Mouse (Mus musculus) liver (tissue): ENCODE results near the gene Sncg.
A peak's percentile ranks its signal among the peaks of the same experiment; 100 is the strongest.
"Not testable (repeated sequence)": the region's sequence is repeated elsewhere in the genome, so short reads cannot be mapped to it uniquely, and the experiment has no call there.

Experiments
- DNase-seq: peaks from one replicate; pipeline ENCODE4 v3.0.0-alpha.2; 2020; ENCODE audit warnings: mixed read lengths

Gene Sncg

DNA sequence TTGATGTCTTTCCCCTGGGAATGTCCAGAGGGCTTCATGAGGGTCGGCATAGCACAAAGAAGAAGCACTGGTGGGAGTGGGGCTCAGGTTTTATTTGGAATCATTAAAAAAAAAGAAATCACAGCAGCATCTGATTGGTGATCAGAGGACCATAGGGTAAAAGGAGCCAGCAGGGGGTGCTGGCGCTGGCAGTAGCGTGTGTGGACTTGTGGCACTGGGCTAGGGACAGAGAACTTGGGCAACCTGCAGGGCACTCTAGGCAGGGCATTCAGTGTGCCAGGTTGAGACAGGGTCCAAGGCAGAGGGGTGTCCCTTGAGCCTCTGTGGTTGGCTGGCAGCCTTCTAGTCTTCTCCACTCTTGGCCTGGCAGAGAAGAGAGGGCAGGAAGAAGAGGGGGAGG lies 4.4 kb downstream of the Sncg start:
- DNase-seq = no peak

DNA sequence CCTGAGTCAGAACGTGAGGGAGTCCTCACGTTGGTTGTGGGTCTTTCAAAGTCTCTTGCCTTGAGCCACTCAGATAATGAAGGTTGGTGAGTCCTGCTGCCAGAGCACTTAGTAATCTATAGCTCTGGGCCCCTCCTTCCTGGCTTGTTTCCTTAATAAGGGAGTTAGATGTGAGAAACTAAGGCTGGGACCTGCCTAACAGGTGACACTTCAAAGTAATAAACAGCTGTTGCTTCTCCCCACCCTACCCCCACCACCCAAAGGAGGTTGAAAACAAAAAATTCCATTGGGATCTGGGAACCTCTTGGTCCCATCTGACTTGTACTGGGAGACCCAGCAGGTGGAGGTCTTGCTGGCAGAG lies 9.5 kb downstream of the Sncg start:
- no peak for DNase-seq

GRCm38 (mm10) chr14:34364254-34365146 lies 10.1 kb downstream of the Sncg start:
- DNase-seq = not testable (repeated sequence)

- DNase-seq = peak; percentile 45
Measured at GRCm38 (mm10) chr14:34363490-34364253, 10.9 kb downstream of the Sncg start.

DNA sequence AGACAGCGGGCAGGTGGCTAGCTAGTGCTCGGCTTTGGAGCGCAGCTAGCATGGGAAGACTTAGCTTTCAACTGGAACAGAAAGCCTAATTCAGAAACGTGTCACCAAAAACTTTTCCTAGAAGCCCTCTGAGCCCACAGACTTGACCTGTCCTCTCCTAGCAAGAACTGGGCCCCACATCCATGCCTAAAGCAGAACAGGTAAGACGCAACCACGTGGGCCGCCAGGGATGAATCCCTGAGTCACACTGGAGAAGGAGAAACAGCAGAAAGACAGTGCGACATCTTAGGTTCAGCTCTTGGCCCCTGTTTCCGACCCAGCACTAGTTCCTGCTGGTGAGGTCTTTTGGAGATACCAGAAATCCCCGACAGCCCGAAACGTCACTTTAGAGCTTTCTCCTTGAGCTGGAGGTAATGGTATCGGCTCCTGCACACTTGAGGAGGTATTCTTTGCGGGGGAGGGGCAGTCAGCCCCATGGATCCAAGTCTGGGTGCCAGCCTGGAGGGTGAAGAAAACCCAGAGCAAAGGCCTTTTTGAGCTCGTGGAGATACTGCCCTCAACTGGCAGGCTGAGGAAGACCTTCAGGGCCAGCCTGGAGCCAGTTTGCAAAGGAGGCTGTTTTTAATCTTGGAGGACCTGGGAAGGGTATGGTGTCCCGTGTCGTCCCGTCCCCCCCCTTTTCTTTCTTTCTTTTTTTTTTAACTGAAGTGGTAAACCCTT lies 11.7 kb downstream of the Sncg start:
- DNase-seq = peak; percentile 44

- DNase-seq = no peak
Measured at GRCm38 (mm10) chr14:34362135-34362534, 12.5 kb downstream of the Sncg start.

DNA sequence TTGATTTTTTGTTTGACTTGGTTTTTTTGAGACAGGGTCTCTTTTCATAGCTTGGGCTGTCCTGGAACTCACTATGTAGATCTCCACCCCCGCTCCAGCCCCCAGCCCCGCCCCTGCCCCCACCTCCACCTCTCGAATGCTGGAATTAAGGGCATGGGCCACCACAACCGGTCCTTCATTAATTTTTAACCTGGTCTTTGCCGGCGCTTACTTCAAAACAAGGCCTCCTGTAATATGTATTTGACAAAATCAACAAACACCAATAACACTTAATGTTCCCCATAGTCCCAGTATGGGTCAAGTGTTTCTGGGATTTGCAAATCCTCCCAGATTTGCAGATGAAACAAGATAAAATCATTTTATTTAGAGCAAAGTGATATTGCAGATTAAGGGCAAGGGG lies 14.3 kb downstream of the Sncg start:
- no peak for DNase-seq

GRCm38 (mm10) chr14:34359676-34360244 lies 14.8 kb downstream of the Sncg start:
- DNase-seq = no peak

DNA sequence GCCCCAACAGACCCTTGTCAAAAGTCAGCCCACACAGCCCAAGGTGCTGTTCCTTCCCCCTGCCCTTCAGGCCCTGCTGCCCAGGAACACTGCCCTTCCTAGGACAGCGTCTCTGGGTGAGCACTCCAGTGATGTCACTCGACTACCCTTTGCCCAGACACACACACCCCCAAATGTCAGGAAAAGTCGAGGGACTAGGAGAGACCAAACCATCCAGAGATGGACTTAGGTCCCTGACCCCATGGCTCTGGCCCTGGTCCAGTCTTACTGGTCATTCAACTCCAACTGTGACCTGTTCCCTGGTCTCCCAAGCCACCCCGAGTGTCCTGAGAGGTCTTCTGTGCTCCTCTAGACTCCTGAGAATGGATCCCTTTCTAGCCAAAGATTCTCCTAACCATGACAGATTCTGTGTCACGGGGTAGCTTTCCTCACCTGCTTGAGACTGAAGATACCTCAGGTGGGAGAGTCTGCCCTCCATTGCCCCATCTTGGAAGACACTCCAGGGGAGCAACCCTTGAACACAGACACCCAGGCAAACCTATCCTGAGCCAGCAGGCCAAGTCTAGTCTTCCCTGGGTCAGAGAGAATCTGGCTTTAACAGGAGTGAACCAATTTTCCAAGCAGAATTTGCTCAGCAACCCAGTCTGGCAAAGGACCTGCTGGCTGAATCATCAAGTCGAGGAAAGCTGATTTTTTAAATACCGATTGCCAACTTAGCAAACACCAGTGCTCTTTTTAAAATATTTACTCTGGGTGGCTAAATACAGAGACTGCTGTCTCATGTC lies 16.7 kb downstream of the Sncg start:
- no peak for DNase-seq

GRCm38 (mm10) chr14:34355301-34355700 lies 19.3 kb downstream of the Sncg start, which contains the start of gene Fam25c:
Gene Fam25c (minus strand): TSS chr14:34355433.
- DNase-seq = no peak

GRCm38 (mm10) chr14:34354456-34354855 lies 20.1 kb downstream of the Sncg start:
- DNase-seq = no peak

DNA sequence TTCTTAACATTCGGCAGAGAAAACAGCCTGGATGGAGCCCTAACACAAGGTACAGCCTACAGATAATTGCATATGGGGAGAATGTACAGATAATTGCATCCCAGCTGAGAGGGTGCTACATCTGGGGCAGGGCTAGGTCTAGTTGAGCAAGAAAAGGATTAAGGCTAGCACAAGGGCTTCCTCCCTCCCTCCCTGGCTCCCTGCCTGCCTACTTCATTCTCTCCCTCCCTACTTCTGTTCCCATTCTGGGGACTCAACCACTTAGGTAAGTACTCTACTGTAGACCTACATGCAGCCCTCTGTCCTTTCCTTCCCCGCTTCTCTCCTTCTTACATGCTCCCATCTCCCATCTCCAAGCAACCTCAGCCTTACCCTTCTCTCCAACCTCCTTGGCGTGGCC lies 21.3 kb downstream of the Sncg start:
- DNase-seq = no peak

GRCm38 (mm10) chr14:34352523-34352922 lies 22.1 kb downstream of the Sncg start:
- no peak for DNase-seq

DNA sequence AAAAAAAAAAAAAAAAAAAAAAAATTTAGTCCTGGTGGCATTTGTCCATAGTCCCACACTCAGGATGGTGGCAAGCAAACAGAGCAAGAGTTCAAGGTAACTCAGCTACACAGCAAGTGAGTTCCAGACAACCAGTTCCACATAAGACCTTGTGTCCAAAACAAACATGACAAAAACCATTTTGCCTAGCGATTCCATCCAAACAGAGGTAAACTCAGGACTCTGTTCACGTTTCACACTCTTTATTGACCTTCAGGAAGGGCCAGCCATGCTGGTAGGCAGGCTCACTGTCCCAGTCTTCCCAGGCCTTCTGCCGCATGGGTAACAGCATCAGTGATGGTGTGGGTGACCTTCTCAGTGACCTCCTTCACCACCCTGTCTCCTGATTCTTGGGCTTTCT lies 22.9 kb downstream of the Sncg start:
- no peak for DNase-seq

DNA sequence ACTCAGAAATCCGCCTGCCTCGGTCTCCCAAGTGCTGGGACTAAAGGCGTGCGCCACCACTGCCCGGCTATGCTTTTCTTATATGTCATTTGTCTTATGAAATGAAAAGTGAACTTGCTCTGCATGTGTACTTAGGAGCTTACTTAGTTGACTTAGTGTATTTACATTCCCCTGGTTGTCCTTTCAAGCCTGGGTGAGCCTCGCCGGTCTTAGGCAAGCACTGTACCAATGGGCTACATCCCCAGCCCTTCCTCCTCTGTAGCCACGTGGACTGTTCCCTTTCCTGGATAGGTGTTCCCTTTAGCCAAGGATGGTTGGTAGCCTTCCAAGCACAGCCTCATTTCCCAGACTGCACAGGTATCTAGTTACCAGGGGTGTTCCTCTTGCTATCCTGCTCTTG lies 25.6 kb downstream of the Sncg start:
- peak; percentile 39 for DNase-seq

- no peak for DNase-seq
Measured at GRCm38 (mm10) chr14:34348301-34348700, 26.3 kb downstream of the Sncg start.

GRCm38 (mm10) chr14:34347084-34347483 lies 27.5 kb downstream of the Sncg start:
- DNase-seq = no peak

DNA sequence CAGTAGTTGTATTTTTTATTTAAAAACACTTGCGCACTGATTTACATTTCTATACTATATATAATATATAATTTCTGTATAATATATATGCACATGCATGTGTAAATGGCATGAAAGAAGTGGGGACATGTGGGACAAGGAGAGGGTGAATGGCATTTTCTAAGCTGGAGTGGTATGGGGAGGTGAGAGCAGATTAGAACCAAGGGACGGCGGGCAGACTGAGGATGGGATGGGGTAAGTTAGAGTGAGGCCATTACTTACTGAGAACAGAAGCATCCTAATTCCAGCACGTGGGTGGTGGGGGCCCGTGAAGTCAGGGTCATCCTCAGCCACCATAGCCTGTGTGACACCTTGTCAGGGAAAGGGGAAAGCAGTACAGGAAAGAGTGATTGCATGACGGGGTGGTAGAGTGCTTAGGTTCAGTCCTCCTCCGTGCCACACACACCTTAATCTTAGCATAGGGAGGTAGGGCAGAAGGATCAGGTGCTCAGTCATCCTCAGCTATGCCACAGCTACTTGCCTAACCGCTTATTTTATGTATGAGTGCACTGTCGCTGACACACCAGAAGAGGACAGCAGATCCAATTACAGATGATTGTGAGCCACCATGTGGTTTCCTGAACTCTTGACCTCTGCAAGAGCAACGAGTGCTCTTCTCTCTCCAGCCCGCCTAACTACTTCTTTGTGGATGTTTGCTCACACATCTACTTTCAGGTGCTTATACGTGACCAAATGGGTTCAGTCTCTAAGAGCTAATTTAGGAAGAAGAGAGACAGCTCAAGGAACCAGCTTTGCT lies 28.6 kb downstream of the Sncg start:
- DNase-seq = no peak

- no peak for DNase-seq
Measured at GRCm38 (mm10) chr14:34344361-34344760, 30.2 kb downstream of the Sncg start.

DNA sequence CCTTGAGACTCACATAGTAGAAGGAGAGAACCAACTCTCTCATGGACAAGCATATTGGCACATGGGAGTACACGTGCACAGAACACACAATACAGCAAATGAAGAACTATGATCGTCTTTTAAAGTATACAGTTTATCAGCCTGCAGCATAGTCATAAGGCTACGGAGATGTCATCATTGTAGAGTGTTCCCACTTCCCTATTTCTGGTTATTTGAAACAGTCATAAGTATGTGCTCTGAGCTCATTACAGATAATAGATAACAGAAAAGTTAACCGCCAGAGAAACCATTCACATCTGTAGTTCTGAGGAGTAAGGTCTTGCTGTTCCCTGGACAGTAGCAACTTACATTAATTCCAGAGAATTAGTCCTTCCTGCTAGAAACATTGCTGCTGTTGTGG lies 31.5 kb downstream of the Sncg start:
- no peak for DNase-seq

DNA sequence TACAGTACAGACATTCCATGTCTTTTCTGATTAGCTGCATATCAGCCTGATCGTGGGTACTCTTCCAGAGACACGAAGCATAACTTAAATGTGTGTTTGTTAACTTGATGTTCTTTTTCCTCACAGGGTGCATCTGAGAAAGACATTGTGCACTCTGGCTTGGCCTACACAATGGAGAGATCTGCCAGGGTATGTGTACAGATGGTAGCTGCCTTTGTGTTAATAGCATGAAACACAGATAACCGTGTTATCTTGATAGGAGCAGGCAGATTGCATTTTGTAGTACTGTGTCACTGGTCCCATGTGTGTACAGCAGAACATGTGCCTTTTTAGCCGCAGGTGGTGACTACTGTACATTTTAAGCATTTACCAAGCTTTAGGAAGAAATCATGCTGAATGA lies 32.6 kb downstream of the Sncg start:
- DNase-seq = no peak
